Mouse (Mus musculus) lung, postnatal 0 days (tissue): Measurements from ENCODE around the gene Dnajb4.

Experiments used
- CTCF ChIP-seq: IDR thresholded peaks from 2 replicates; pipeline ENCODE4 v1.5.1; 2016; ENCODE audit warnings: antibody characterized with exemption, mild to moderate bottlenecking
- EP300 ChIP-seq: IDR thresholded peaks from 2 replicates; pipeline ENCODE4 v1.6.1; 2016; ENCODE audit warnings: antibody characterized with exemption, mild to moderate bottlenecking, control low read depth

- TF ChIP-seq CTCF (no peak), EP300 (no peak)
Observed at GRCm38 (mm10) chr3:152203996-152204395, 6.1 kb downstream of the Dnajb4 start.
